Mouse (Mus musculus) spleen, adult 2 months (tissue): ENCODE measurements around the gene Arhgef19.

Source experiments
- CTCF ChIP-seq: fragments of 200-500 bp; IDR thresholded peaks from 2 replicates; pipeline ENCODE4 v1.5.1; 2011; ENCODE audit warnings: mild to moderate bottlenecking, inconsistent platforms; ENCODE audit not compliant: insufficient read depth, insufficient read length, insufficient replicate concordance; ENCODE audit errors: extremely low read depth
- POLR2A ChIP-seq: fragments of 200-500 bp; IDR thresholded peaks from 2 replicates; pipeline ENCODE4 v1.6.1; 2011; ENCODE audit warnings: low read depth, low read length, inconsistent platforms

GRCm38 (mm10) chr4:141247776-141248613 is 8.7 kb downstream of the Arhgef19 start:
- TF ChIP-seq POLR2A (no peak), CTCF (no peak)
